Mouse (Mus musculus) lung, embryonic 14.5 days (tissue): ENCODE measurements at regions not wholly inside any gene's neighbourhood (a gene's known extent, or its start where the extent isn't known, plus 50 kb on each side); places are given as distances from the start of the nearest gene placed in this dataset.
A peak's percentile ranks its signal among the peaks of the same experiment; 100 is the strongest.

ENCODE experiments used
- ATAC-seq: fragments of 200-750 bp; cut with Nextera tagmentation; 2 replicates; pipeline ENCODE4 v1.8.0; 2017; ENCODE audit warnings: mild to moderate bottlenecking, moderate TSS enrichment, moderate library complexity; ENCODE audit not compliant: insufficient read depth
- DNase-seq: peaks from one replicate; pipeline ENCODE4 v3.0.0-alpha.2; 2015
- H3K27ac ChIP-seq: fragments of 300-500 bp; sonication (generic); 2 replicates; pipeline ENCODE4 v1.5.1; 2014; ENCODE audit warnings: low read depth, mild to moderate bottlenecking, moderate library complexity
- H3K27me3 ChIP-seq: fragments of 300-500 bp; sonication (generic); 2 replicates; pipeline ENCODE4 v1.6.1; 2014; ENCODE audit warnings: low read length, control low read depth; ENCODE audit not compliant: insufficient read depth
- H3K36me3 ChIP-seq: fragments of 300-500 bp; sonication (generic); 2 replicates; pipeline ENCODE4 v1.6.1; 2014; ENCODE audit warnings: control low read depth; ENCODE audit not compliant: insufficient read depth
- H3K4me1 ChIP-seq: fragments of 300-500 bp; sonication (generic); 2 replicates; pipeline ENCODE4 v1.6.1; 2014; ENCODE audit warnings: antibody characterized with exemption, control low read depth; ENCODE audit not compliant: insufficient read depth
- H3K4me2 ChIP-seq: fragments of 300-500 bp; sonication (generic); 2 replicates; pipeline ENCODE4 v1.6.1; 2014; ENCODE audit warnings: mild to moderate bottlenecking
- H3K4me3 ChIP-seq: fragments of 300-500 bp; sonication (generic); 2 replicates; pipeline ENCODE4 v1.5.1; 2014; ENCODE audit warnings: low read depth, low read length
- H3K9ac ChIP-seq: fragments of 300-500 bp; sonication (generic); 2 replicates; pipeline ENCODE4 v1.6.1; 2014
- H3K9me3 ChIP-seq: fragments of 300-500 bp; sonication (generic); 2 replicates; pipeline ENCODE4 v1.6.1; 2016; ENCODE audit warnings: low read depth, low read length, control low read depth
- CTCF ChIP-seq: IDR thresholded peaks from 2 replicates; pipeline ENCODE4 v1.5.1; 2016; ENCODE audit warnings: antibody characterized with exemption, low read depth
- WGBS: fragments of 180-500 bp; shearing (Covaris S2); extraction: QIAGEN DNeasy Blood & Tissue Kit; methylation state at CpG from one replicate; pipeline ENCODE4 v1.1.7; 2014; 5-methylcytosine and 5-hydroxymethylcytosine counted together

GRCm38 (mm10) chr15:25503104-25503503 lies 89.5 kb upstream of the Basp1 start:
- H3K27ac ChIP-seq = no peak overlapping the region
- 58% methylated on average over 6 of the region's 6 CpGs for WGBS
- peak; percentile 44 for TF ChIP-seq CTCF
- DNase-seq (no peak), ATAC-seq (no peak)
- no peak overlapping the region for H3K4me2 ChIP-seq
- no peak overlapping the region for H3K9ac ChIP-seq
- no peak overlapping the region for H3K4me3 ChIP-seq
- H3K27me3 ChIP-seq = no peaks in the 10 kb centered on the region
- no peaks in the 10 kb centered on the region for H3K4me1 ChIP-seq
- no peaks in the 10 kb centered on the region for H3K9me3 ChIP-seq
- H3K36me3 ChIP-seq = no peaks in the 10 kb centered on the region

GRCm38 (mm10) chr15:25509139-25509538 lies 95.6 kb upstream of the Basp1 start:
- no peak overlapping the region for H3K27ac ChIP-seq
- TF ChIP-seq CTCF = no peak
- H3K9ac ChIP-seq = no peak overlapping the region
- H3K4me1 ChIP-seq = peaks cover 7% of the 10 kb centered on the region
- no peaks in the 10 kb centered on the region for H3K36me3 ChIP-seq
- no peaks in the 10 kb centered on the region for H3K27me3 ChIP-seq
- DNase-seq = no peak
- 30% methylated on average over 7 of the region's 7 CpGs for WGBS
- H3K4me3 ChIP-seq = no peak overlapping the region
- H3K9me3 ChIP-seq = no peaks in the 10 kb centered on the region
- no peak overlapping the region for H3K4me2 ChIP-seq
- ATAC-seq = no peak

- WGBS = 44% methylated on average over 8 of the region's 8 CpGs
- H3K4me1 ChIP-seq = peaks cover 7% of the 10 kb centered on the region
- no peak overlapping the region for H3K9ac ChIP-seq
- H3K9me3 ChIP-seq = no peaks in the 10 kb centered on the region
- H3K4me3 ChIP-seq = no peak overlapping the region
- no peak for TF ChIP-seq CTCF
- H3K27me3 ChIP-seq = no peaks in the 10 kb centered on the region
- H3K4me2 ChIP-seq = no peak overlapping the region
- H3K36me3 ChIP-seq = no peaks in the 10 kb centered on the region
- peak; percentile 26 for DNase-seq
- H3K27ac ChIP-seq = no peak overlapping the region
- ATAC-seq = peak; percentile 54; the same call in 1 of the 2 replicates
Observed at GRCm38 (mm10) chr15:25509584-25509983, 96.0 kb upstream of the Basp1 start.

GRCm38 (mm10) chr15:25510060-25510492 lies 96.5 kb upstream of the Basp1 start:
- no peak overlapping the region for H3K4me2 ChIP-seq
- no peak overlapping the region for H3K4me3 ChIP-seq
- H3K4me1 ChIP-seq = peaks cover 7% of the 10 kb centered on the region
- peak; percentile 52; the same call in 1 of the 2 replicates for ATAC-seq
- H3K36me3 ChIP-seq = no peaks in the 10 kb centered on the region
- H3K9ac ChIP-seq = no peak overlapping the region
- TF ChIP-seq CTCF = no peak
- peak; percentile 54 for DNase-seq
- H3K27me3 ChIP-seq = no peaks in the 10 kb centered on the region
- 8% methylated on average over 8 of the region's 8 CpGs for WGBS
- no peak overlapping the region for H3K27ac ChIP-seq
- H3K9me3 ChIP-seq = no peaks in the 10 kb centered on the region

- DNase-seq (no peak), ATAC-seq (no peak)
- Histone ChIP-seq H3K9me3 (no peaks in the 10 kb centered on the region), H3K9ac (no peak overlapping the region), H3K27ac (no peak overlapping the region), H3K27me3 (no peaks in the 10 kb centered on the region), H3K4me3 (no peak overlapping the region), H3K36me3 (no peaks in the 10 kb centered on the region), H3K4me1 (no peaks in the 10 kb centered on the region), H3K4me2 (no peak overlapping the region)
- WGBS = 71% methylated on average over 15 of the region's 15 CpGs
- TF ChIP-seq CTCF = no peak
Observed at GRCm38 (mm10) chr15:25518025-25518928, 104.0 kb upstream of the Myo10 start.

- TF ChIP-seq CTCF = no peak
- ATAC-seq (no peak), DNase-seq (no peak)
- no peaks in the 10 kb centered on the region for H3K9me3 ChIP-seq
- H3K27me3 ChIP-seq = no peaks in the 10 kb centered on the region
- H3K27ac ChIP-seq = no peak overlapping the region
- WGBS = 78% methylated on average over 4 of the region's 4 CpGs
- no peak overlapping the region for H3K4me2 ChIP-seq
- H3K4me1 ChIP-seq = no peaks in the 10 kb centered on the region
- no peak overlapping the region for H3K9ac ChIP-seq
- no peaks in the 10 kb centered on the region for H3K36me3 ChIP-seq
- no peak overlapping the region for H3K4me3 ChIP-seq
Observed at GRCm38 (mm10) chr15:25524189-25524588, 98.1 kb upstream of the Myo10 start.

- Histone ChIP-seq H3K36me3 (no peaks in the 10 kb centered on the region), H3K4me2 (no peak overlapping the region), H3K4me3 (no peak overlapping the region), H3K9me3 (no peaks in the 10 kb centered on the region), H3K27ac (no peak overlapping the region), H3K27me3 (no peaks in the 10 kb centered on the region), H3K9ac (no peak overlapping the region), H3K4me1 (no peaks in the 10 kb centered on the region)
- DNase-seq = peak; percentile 34
- whole genome bisulfite sequencing = 64% methylated on average over 7 of the region's 7 CpGs
- no peak for ATAC-seq
- no peak for TF ChIP-seq CTCF
Observed at GRCm38 (mm10) chr15:25525337-25525736, 97.0 kb upstream of the Myo10 start.
